Mouse (Mus musculus): ENCODE measurements around the gene Prps1l1.

Gene Prps1l1

GRCm38 (mm10) chr12:35025916-35026432 is 41.4 kb downstream of the Prps1l1 start:
- DNase-seq (ENCODE audit: low read depth, low spot score), result no peak

- no peak for DNase-seq (ENCODE audit: low read depth, low spot score)
Observed at GRCm38 (mm10) chr12:35027533-35027932, 43.0 kb downstream of the Prps1l1 start.

Data from 3T3-L1 (cell line).